Mouse (Mus musculus) spleen, adult 2 months (tissue): ENCODE data around the gene Cklf.

Source experiments
- CTCF ChIP-seq: fragments of 200-500 bp; IDR thresholded peaks from 2 replicates; pipeline ENCODE4 v1.5.1; 2011; ENCODE audit warnings: mild to moderate bottlenecking, inconsistent platforms; ENCODE audit not compliant: insufficient read depth, insufficient read length, insufficient replicate concordance; ENCODE audit errors: extremely low read depth
- POLR2A ChIP-seq: fragments of 200-500 bp; IDR thresholded peaks from 2 replicates; pipeline ENCODE4 v1.6.1; 2011; ENCODE audit warnings: low read depth, low read length, inconsistent platforms

DNA sequence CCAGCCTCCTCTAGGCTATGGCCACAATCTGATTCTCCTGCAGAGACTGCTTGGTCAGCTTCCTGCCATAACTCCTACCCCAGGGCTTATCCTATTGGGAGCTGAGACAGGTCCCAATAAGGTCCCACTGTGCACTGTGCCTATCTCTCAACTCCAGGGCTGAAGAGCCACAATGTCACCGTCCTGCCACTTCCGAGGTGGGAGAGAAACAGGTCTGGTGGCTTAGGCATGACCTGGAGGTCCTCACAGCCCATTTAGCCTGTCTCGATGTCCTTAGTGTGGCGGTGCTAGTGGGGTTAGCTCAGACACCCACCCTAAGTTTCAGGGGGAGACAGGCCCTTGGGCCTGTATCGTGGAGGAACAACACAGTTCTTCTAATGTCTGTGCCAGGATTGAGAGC lies 33.1 kb upstream of the Cklf start:
- TF ChIP-seq POLR2A (no peak), CTCF (no peak)
